Mouse (Mus musculus): ENCODE measurements at regions not wholly inside any gene's neighbourhood (a gene's known extent, or its start where the extent isn't known, plus 50 kb on each side); places are given as distances from the start of the nearest gene placed in this dataset.

DNA sequence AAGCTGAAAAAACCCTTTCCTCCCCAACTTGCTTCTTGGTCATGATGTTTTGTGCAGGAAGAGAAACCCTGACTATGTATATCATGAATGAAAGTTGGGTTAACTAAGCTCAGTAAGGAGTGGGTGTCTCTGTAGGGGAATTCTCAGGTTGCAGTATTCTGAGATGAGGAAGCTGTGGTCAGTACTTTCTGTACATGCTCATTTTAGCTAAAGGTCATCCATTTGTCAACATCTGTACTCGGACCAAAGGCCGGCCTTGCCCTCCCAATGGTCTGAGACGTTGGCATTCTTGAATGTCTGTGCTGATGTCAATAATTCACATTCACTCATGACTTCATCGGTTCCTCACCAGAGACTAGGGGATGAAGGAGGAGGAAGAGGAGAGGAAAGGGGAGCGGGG, 94.9 kb upstream of the Parp11 start:
- TF ChIP-seq CTCF (IDR thresholded peaks at IDR 0.05; ENCODE audit: borderline replicate concordance, insufficient read depth, low read depth, low read length) = no peak
- no peak for TF ChIP-seq POLR2A (IDR thresholded peaks at IDR 0.05; ENCODE audit: borderline replicate concordance, insufficient read depth, low read length)
